Mouse (Mus musculus) brown adipose tissue, adult 24 weeks (tissue): ENCODE measurements around the gene Ifi27l2a. TPM values are rescaled to one million over a fixed set of nuclear protein-coding genes. Genes with fewer than 3 reads are reported as not detected.
A peak's percentile ranks its signal among the peaks of the same experiment; 100 is the strongest.
"Not testable (repeated sequence)": the region's sequence is repeated elsewhere in the genome, so short reads cannot be mapped to it uniquely, and the experiment has no call there.

ENCODE experiments used
- H3K27ac ChIP-seq: fragments of 200-500 bp; replicated peaks from 2 replicates; pipeline ENCODE4 v1.5.1; 2012; ENCODE audit warnings: low read depth, mild to moderate bottlenecking, low read length
- H3K4me1 ChIP-seq: fragments of 200-500 bp; 2 replicates; pipeline ENCODE4 v1.6.1; 2012; ENCODE audit warnings: low read length, mixed read lengths; ENCODE audit not compliant: control insufficient read depth, insufficient read depth, insufficient read length
- H3K4me3 ChIP-seq: fragments of 200-500 bp; 2 replicates; pipeline ENCODE4 v1.5.1; 2012; ENCODE audit warnings: low read depth, mild to moderate bottlenecking, low read length, moderate library complexity; ENCODE audit not compliant: insufficient read depth
- polyA plus RNA-seq: library from polyadenylated mRNA; stranded (reverse); fragments of >200 nt; gene quantifications from 2 replicates; pipeline ENCODE4 v1.2.4, GENCODE M21; 2012; ENCODE audit not compliant: missing spikeins, insufficient read depth, insufficient read length

Ifi27l2a gene
- 1,113 and 2,189 TPM in 2 replicates for polyA plus RNA-seq

GRCm38 (mm10) chr12:103443524-103443923, at the start of gene Ifi27l2a:
TSS of gene Ifi27l2a (minus strand) at chr12:103443680.
- Histone ChIP-seq H3K4me3 (peak within 1 kb of the TSS; percentile 49), H3K27ac (peak within 1 kb of the TSS; percentile 54), H3K4me1 (peaks cover 6% of the 10 kb centered on the region; the same call in 1 of the 2 replicates)

- Histone ChIP-seq H3K4me3 (no peak overlapping the region), H3K27ac (no peak overlapping the region), H3K4me1 (0 out of 2 replicates have a peak, but pooled peaks cover 2% of the 10 kb centered on the region)
Observed at GRCm38 (mm10) chr12:103492767-103493166, 49.3 kb upstream of the Ifi27l2a start.

GRCm38 (mm10) chr12:103491091-103491730, 47.7 kb upstream of the Ifi27l2a start:
- Histone ChIP-seq H3K4me1 (peaks cover 8% of the 10 kb centered on the region; the same call in 1 of the 2 replicates), H3K4me3 (no peak overlapping the region), H3K27ac (peak overlapping the region; percentile 38; the same call in 1 of the 2 replicates)

- Histone ChIP-seq H3K4me1 (peaks cover 17% of the 10 kb centered on the region), H3K4me3 (no peak overlapping the region), H3K27ac (peak overlapping the region; percentile 93)
Observed at GRCm38 (mm10) chr12:103487750-103488149, 44.3 kb upstream of the Ifi27l2a start.

- Histone ChIP-seq H3K4me1 (peaks cover 20% of the 10 kb centered on the region), H3K4me3 (no peak overlapping the region), H3K27ac (peak overlapping the region; percentile 93)
Observed at GRCm38 (mm10) chr12:103487276-103487675, 43.8 kb upstream of the Ifi27l2a start.

- Histone ChIP-seq H3K4me3 (no peak overlapping the region), H3K4me1 (peaks cover 19% of the 10 kb centered on the region), H3K27ac (peak overlapping the region; percentile 97)
Observed at GRCm38 (mm10) chr12:103486726-103487125, 43.2 kb upstream of the Ifi27l2a start.

GRCm38 (mm10) chr12:103484200-103484972, 40.9 kb upstream of the Ifi27l2a start:
- Histone ChIP-seq H3K4me1 (peaks cover 28% of the 10 kb centered on the region), H3K27ac (peak overlapping the region; percentile 97; the same call in 1 of the 2 replicates)
- not testable (repeated sequence) for H3K4me3 ChIP-seq

GRCm38 (mm10) chr12:103482781-103483180, 39.3 kb upstream of the Ifi27l2a start:
- Histone ChIP-seq H3K27ac (peak overlapping the region; percentile 97), H3K4me3 (no peak overlapping the region), H3K4me1 (peaks cover 28% of the 10 kb centered on the region)

- Histone ChIP-seq H3K4me3 (no peak overlapping the region), H3K4me1 (peaks cover 25% of the 10 kb centered on the region), H3K27ac (peak overlapping the region; percentile 99)
Observed at GRCm38 (mm10) chr12:103481671-103482070, 38.2 kb upstream of the Ifi27l2a start.

GRCm38 (mm10) chr12:103477461-103478015, 34.1 kb upstream of the Ifi27l2a start:
- peak overlapping the region; percentile 99 for H3K27ac ChIP-seq
- H3K4me3 ChIP-seq: no peak overlapping the region
- H3K4me1 ChIP-seq: peaks cover 13% of the 10 kb centered on the region

- no peak overlapping the region for H3K4me3 ChIP-seq
- peak overlapping the region; percentile 89 for H3K27ac ChIP-seq
- H3K4me1 ChIP-seq: peaks cover 9% of the 10 kb centered on the region
Observed at GRCm38 (mm10) chr12:103476779-103477389, 33.4 kb upstream of the Ifi27l2a start.

- Histone ChIP-seq H3K27ac (no peak overlapping the region), H3K4me3 (no peak overlapping the region), H3K4me1 (no peaks in the 10 kb centered on the region)
Observed at GRCm38 (mm10) chr12:103474481-103474880, 31.0 kb upstream of the Ifi27l2a start.

- Histone ChIP-seq H3K4me1 (no peaks in the 10 kb centered on the region), H3K4me3 (no peak within 1 kb of the TSS), H3K27ac (no peak within 1 kb of the TSS)
Observed at GRCm38 (mm10) chr12:103457140-103457539, 13.7 kb upstream of the Ifi27l2a start, which contains the start of gene Ifi27l2b. TSS of gene Ifi27l2b (minus strand) at chr12:103457223.

- not testable (repeated sequence) for H3K27ac ChIP-seq, H3K4me3 ChIP-seq, H3K4me1 ChIP-seq
Observed at GRCm38 (mm10) chr12:103456727-103457126, 13.2 kb upstream of the Ifi27l2a start.

- no peaks in the 10 kb centered on the region for H3K4me1 ChIP-seq
- no peak overlapping the region for H3K4me3 ChIP-seq
- H3K27ac ChIP-seq: no peak overlapping the region
Observed at GRCm38 (mm10) chr12:103453361-103453760, 9.9 kb upstream of the Ifi27l2a start.
